Mouse (Mus musculus): ENCODE measurements around the gene Pafah1b3.

DNA sequence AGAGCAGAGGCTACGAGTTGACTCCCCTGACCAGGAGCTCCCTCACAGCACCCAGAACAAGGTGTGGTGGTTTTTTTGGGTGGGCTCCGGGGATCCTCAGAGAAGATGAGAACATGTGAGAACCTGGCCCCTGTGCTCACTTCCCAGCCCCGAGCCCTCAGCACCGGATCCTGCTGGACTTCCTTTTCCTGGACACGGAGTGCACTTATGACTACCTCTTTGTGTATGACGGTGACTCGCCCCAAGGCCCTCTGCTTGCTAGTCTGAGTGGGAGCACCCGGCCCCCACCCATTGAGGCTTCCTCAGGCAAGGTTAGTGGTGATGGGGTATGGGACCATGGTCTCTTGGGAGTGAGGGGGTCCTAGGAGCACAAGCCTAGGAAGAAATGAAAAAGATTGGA lies 28.4 kb upstream of the Pafah1b3 start:
- TF ChIP-seq POLR2A (IDR thresholded peaks at IDR 0.05; ENCODE audit: extremely low read depth, insufficient read depth, low read length) (no peak), CTCF (IDR thresholded peaks at IDR 0.05; ENCODE audit: low read depth, low read length) (no peak)

Measured in liver, adult 2 months (tissue).